13 mouse cellular contexts compared by ENCODE assay signal in the genomic region with DNA sequence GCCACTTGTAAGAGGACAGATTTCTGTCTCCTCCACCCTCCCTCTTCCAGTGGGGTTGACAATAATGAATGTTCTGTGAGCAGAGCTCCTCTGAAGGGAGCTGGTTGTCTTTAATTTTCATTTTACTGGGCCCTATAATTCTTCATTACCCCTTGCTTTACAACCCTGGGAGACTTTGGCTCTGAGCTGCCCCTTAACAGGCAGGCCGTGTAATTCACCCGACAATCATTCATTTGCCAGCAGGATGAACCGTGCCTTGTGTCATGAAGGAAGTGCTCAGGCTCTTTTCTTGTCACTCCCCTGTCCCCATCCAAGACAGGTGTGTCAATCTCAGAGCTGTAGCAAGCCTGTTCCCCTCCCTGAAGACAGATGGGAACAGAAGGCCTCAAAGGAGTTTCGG. TPM values are rescaled to one million over a fixed set of nuclear protein-coding genes. Genes with fewer than 3 reads are reported as not detected.
"Had no signal": no experiment of that assay in that cellular context is flagged by ENCODE, and none has a peak within 500 bp of the region (broad histone marks: within the 10 kb centered on the region; RNA-seq: fewer than 3 reads in every experiment).

No protein-coding gene starts in this region.

- H3K36me3 ChIP-seq: limb, embryonic 13.5 days had no signal

- H3K27ac ChIP-seq: kidney, postnatal 0 days; limb, embryonic 13.5 days; liver, embryonic 14.5 days had no signal

- DNase-seq: kidney, adult 11 months; kidney, adult 9 months; layer of hippocampus, adult 9-11 months; layer of hippocampus, postnatal 36 days; lung, adult 18-20 months; lung, postnatal 36 days; spleen, adult 18-20 months; thymus, postnatal 36 days had no signal

- H3K4me3 ChIP-seq: limb, embryonic 13.5 days had no signal

- H3K9me3 ChIP-seq: limb, embryonic 13.5 days had no signal

- H3K4me2 ChIP-seq: limb, embryonic 13.5 days had no signal

- H3K9ac ChIP-seq: limb, embryonic 13.5 days; liver, embryonic 14.5 days had no signal

RNA-seq across cellular contexts. Expression of a gene that starts 18.1 kb away (rescaled TPM):
- total RNA-seq: liver, adult 2 months; megakaryocyte progenitor cell, adult 5-6 weeks had no signal
- polyA plus RNA-seq: liver, adult 2 months had no signal
